Mouse (Mus musculus) 416B (cell line): ENCODE results near the gene Pmvk.

ENCODE experiments used
- DNase-seq: peaks from one replicate; pipeline ENCODE4 v3.0.0; 2011; ENCODE audit warnings: low read depth

Pmvk gene

GRCm38 (mm10) chr3:89481488-89481887, 27.1 kb downstream of the Pmvk start:
- peak; percentile 80 for DNase-seq

- DNase-seq = peak; percentile 31
Measured at GRCm38 (mm10) chr3:89482249-89482648, 27.9 kb downstream of the Pmvk start.

- DNase-seq = peak; percentile 80
Measured at GRCm38 (mm10) chr3:89484766-89485524, 30.6 kb downstream of the Pmvk start.

GRCm38 (mm10) chr3:89486111-89486510, 31.8 kb downstream of the Pmvk start:
- no peak for DNase-seq

GRCm38 (mm10) chr3:89486916-89487702, 32.8 kb downstream of the Pmvk start:
- DNase-seq = no peak

- peak; percentile 26 for DNase-seq
Measured at GRCm38 (mm10) chr3:89490790-89491189, 36.4 kb downstream of the Pmvk start.

- no peak for DNase-seq
Measured at GRCm38 (mm10) chr3:89491559-89491958, 37.2 kb downstream of the Pmvk start.

GRCm38 (mm10) chr3:89492701-89493151, 38.4 kb downstream of the Pmvk start:
- no peak for DNase-seq

GRCm38 (mm10) chr3:89494630-89495029, 40.3 kb downstream of the Pmvk start:
- no peak for DNase-seq

- no peak for DNase-seq
Measured at GRCm38 (mm10) chr3:89496366-89496765, 42.0 kb downstream of the Pmvk start.

- DNase-seq = peak; percentile 15
Measured at GRCm38 (mm10) chr3:89499696-89500095, 45.4 kb downstream of the Pmvk start.

- DNase-seq = peak; percentile 52
Measured at GRCm38 (mm10) chr3:89501486-89501885, 47.1 kb downstream of the Pmvk start.

GRCm38 (mm10) chr3:89502551-89502950, 48.2 kb downstream of the Pmvk start:
- DNase-seq = peak; percentile 63

- no peak for DNase-seq
Measured at GRCm38 (mm10) chr3:89508041-89508440, 53.7 kb downstream of the Pmvk start.

GRCm38 (mm10) chr3:89510979-89511378, 56.6 kb downstream of the Pmvk start:
- DNase-seq = peak; percentile 58

- no peak for DNase-seq
Measured at GRCm38 (mm10) chr3:89511400-89511799, 57.1 kb downstream of the Pmvk start.

- peak; percentile 46 for DNase-seq
Measured at GRCm38 (mm10) chr3:89512225-89512624, 57.9 kb downstream of the Pmvk start.

- no peak for DNase-seq
Measured at GRCm38 (mm10) chr3:89515444-89515843, 61.1 kb downstream of the Pmvk start.

GRCm38 (mm10) chr3:89516321-89516720, 62.0 kb downstream of the Pmvk start:
- DNase-seq = no peak
